Mouse (Mus musculus): ENCODE measurements at regions not wholly inside any gene's neighbourhood (a gene's known extent, or its start where the extent isn't known, plus 50 kb on each side); places are given as distances from the start of the nearest gene placed in this dataset.

GRCm38 (mm10) chr12:28380203-28380602, 172.0 kb downstream of the Dcdc2c start:
- no peak for DNase-seq (ENCODE audit: low spot score in 2 of 2)

- no peak for DNase-seq (ENCODE audit: low spot score in 2 of 2)
These were observed 174.2 kb downstream of the Dcdc2c start for GRCm38 (mm10) chr12:28377968-28378367.

- DNase-seq (ENCODE audit: low spot score in 2 of 2): no peak
These were observed 174.8 kb downstream of the Dcdc2c start for GRCm38 (mm10) chr12:28377373-28377772.

DNA sequence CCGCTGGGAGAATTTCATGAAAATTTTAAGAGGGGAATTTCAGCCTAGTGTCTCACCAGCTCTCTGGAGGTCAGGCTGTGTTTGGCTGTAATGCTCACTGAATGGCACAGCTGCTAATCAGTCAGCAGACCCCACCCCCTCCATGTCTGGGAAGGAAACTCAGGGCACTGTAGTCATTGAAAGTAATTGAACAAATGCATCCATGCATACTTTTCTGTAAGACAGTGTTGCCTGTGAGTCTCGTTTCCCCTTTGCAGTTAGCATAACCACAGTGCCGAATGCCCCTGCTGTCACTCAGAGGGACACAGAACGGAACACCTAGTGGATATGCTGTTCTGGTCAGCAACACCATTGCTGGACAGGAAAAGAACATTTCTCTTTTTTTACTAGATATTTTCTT, 175.4 kb downstream of the Dcdc2c start:
- no peak for DNase-seq (ENCODE audit: low spot score in 2 of 2)

DNA sequence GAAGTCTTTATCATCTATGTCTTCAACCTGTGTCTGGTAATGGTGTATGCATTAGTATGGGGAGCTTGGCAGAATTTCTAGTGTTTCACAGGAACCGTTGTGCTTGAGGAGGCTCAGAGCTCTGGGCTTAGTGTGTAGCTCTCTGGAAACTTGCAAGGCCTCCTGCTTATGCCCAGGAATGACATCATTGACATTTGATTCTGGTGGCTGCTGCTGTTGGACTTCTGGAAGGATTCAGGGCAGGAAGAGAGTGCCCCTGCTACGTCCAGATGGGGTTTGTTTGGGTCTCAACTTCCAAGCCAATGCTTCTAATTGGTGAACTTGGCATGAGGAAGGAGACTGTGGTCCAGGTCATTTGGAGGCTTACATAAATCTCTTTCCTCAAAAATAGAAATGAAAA, 186.9 kb downstream of the Dcdc2c start:
- DNase-seq (ENCODE audit: low spot score in 2 of 2): no peak

GRCm38 (mm10) chr12:28358737-28359333, 193.4 kb downstream of the Dcdc2c start:
- DNase-seq (ENCODE audit: low spot score in 2 of 2): no peak

- DNase-seq (ENCODE audit: low spot score in 2 of 2): no peak
These were observed 194.4 kb downstream of the Dcdc2c start for GRCm38 (mm10) chr12:28357764-28358163.

DNA sequence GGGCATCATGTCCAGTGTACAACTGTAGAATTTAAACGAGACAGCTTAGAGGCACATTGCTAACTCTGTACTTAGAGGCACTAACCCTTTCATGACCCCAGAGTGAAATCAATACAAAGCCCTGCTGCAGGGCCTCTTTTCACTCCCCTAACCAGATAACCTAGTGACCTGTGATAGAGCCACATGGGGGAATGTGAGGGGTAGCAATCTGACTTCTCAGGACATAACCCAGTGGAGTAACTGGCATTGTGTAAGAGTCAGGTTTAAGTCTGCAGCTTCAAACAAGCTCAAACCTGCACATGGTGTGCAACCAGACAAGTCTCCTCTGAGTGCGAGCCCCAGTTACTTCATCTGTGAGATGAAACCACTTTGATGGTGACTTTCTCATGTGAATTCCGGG, 199.1 kb downstream of the Dcdc2c start:
- DNase-seq (ENCODE audit: low spot score in 2 of 2): no peak

GRCm38 (mm10) chr12:28352571-28352970, 199.6 kb downstream of the Dcdc2c start:
- no peak for DNase-seq (ENCODE audit: low spot score in 2 of 2)

GRCm38 (mm10) chr12:28342735-28343134, 209.5 kb downstream of the Dcdc2c start:
- DNase-seq (ENCODE audit: low spot score in 2 of 2): no peak

- DNase-seq (ENCODE audit: low spot score in 2 of 2): no peak
These were observed 219.6 kb downstream of the Dcdc2c start for GRCm38 (mm10) chr12:28332591-28332990.

- no peak for DNase-seq (ENCODE audit: low spot score in 2 of 2)
These were observed 220.4 kb downstream of the Dcdc2c start for GRCm38 (mm10) chr12:28331843-28332242.

DNA sequence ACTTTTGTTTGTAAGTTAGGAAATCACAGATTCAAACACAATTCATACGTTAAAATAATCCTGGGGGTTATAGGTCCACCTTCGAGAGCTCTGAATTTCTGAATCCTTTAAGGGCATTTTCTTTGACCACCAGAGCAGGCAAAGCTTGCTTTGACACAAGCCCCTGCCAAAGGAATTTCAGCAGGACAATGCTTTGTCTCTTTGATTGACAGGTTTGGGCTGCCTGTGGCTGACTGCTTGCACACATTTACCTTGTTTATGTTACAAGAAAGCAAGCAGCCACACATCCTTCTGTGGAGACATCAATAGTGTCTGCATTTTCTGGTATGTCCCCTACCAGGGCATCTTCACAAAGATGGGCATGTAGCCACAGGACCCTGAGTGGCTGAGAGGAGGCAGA, 228.5 kb downstream of the Dcdc2c start:
- DNase-seq (ENCODE audit: low spot score in 2 of 2): no peak

DNA sequence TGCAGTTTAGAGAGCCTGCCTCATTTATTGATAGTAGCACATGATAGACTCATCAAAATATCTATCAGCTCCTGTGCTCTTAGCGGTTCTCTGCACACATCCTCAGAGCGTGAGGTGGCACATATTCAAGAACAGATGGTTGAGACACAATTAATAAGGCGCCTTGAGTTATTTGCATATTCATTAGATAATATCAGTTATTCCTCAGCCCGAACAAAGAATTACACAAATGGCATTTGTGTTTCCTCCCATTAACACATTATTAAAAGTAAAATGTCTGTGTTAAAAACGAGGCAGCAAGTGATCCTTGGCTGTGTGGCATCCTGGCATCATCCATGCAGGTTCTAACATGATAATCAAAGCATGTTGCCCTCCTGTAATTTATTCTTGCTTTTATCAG, 243.0 kb downstream of the Dcdc2c start:
- DNase-seq (ENCODE audit: low spot score in 2 of 2): no peak

DNA sequence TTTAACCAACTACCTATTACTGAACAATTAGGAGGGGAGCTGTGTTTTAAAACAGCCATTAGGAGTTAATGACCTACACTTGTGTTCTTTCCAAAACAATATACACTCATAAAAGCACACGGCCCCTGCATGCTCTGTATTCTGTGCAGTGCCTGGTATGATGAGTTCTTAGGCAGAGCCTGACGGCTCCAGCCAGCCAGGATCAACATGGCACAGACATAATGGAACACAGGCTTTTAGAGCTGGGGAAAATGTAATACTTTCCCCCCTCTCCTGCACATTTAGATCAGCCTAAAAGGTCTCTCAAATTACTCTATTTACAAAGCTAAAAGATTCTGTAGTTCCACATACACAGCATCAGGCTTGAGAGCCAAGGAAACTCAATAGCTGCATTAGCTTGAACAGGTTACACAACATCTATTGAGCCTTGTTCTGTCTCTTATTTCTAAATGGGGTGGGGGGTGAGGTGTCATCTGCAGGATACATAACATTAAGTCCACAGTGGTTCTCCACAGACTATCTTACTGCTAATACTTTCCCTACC, 250.1 kb downstream of the Dcdc2c start:
- no peak for DNase-seq (ENCODE audit: low spot score in 2 of 2)

DNA sequence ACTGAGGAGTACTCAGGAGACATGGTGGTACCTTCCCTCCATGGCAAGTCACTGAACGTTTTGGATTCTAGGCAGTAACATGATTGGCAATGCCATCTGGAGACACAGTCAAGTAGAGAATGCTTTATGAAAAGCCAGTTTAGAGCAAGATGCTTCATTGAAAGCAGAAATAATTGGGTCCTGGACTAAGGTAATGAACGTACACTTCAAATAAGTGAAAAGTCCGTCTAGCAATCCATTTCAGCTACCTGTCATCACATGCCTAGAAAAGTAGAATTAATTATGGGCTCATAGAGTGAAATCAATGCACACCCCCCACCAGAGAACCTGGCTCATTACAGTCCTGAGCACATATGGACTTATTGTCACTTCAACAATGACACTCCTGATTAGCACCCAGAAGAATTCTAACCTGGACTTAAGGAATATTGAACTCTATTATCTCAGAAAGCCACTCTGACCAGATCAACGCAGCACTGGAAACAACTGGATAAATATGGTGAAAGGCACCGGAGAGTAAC, 263.8 kb downstream of the Dcdc2c start:
- DNase-seq (ENCODE audit: low spot score in 2 of 2): no peak

DNA sequence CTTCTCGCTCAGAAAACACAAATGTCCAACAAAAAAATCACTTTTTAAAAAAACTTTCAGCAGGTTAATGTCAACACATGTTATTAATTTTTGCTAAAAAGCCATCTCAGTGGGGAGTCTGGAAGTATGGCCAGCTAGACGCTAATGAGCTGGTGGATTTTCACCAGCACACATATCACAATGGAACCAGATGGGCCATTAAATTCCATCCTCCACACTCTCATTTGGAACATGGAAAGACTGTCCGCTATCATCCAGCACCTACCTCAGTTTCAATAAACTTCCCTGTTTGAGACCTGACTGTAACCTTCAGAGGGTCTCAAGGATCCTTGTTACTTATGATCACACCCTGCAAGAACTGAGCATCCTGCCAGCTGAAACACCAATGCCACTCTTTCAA, 296.7 kb downstream of the Dcdc2c start:
- no peak for DNase-seq (ENCODE audit: low spot score in 2 of 2)

GRCm38 (mm10) chr12:28250526-28250925, 301.7 kb downstream of the Dcdc2c start:
- no peak for DNase-seq (ENCODE audit: low spot score in 2 of 2)

DNA sequence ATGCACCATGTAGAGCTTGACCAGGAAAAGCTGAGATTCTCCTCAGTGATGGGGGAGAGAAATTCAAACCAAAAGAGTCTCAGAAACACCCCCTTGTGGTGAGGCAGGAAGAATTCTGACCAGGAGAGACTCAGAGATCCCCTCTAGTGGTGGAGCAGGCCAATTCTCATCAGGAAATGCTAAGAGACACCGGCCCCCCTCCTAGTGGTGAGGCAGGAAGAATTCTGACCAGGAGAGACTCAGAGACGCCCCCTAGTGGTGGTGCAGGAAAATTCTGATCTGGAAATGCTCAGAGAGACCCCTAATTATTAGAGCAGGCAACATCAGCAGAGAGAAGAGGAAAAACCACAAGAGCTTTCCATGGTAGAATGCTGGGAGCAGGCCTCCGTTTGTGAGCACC, 303.4 kb downstream of the Dcdc2c start:
- no peak for DNase-seq (ENCODE audit: low spot score in 2 of 2)

GRCm38 (mm10) chr12:28248287-28248686, 303.9 kb downstream of the Dcdc2c start:
- no peak for DNase-seq (ENCODE audit: low spot score in 2 of 2)

DNA sequence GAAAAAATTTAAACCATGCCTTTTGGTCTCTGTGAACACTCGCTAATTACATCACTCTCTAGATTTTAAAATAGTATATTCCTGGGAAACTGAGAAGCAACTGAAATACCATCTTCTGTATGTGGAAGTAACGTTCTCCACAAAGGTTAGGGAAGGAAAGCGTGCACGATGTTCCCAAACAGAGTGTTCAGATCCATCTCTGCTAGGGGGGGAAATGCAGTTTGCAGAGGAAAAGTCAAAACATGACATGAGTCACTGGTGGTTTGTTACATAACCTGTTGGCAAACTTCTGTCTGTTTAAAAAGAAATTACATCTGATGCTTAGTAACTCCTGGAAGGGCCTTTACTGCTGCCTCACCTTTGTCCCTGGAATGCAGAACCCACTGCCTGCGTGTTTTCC, 314.2 kb downstream of the Dcdc2c start:
- DNase-seq (ENCODE audit: low spot score in 2 of 2): no peak

- no peak for DNase-seq (ENCODE audit: low spot score in 2 of 2)
These were observed 315.2 kb downstream of the Dcdc2c start for GRCm38 (mm10) chr12:28237041-28237440.

GRCm38 (mm10) chr12:28202847-28203246, 349.4 kb downstream of the Dcdc2c start:
- DNase-seq (ENCODE audit: low spot score in 2 of 2): no peak
